Mouse (Mus musculus) erythroid progenitor cell, adult 5-6 weeks (primary cell): ENCODE measurements around the gene Nlk. TPM values are rescaled to one million over a fixed set of nuclear protein-coding genes. Genes with fewer than 3 reads are reported as not detected.
"Not testable (repeated sequence)": the region's sequence is repeated elsewhere in the genome, so short reads cannot be mapped to it uniquely, and the experiment has no call there.

Experiments used
- ATAC-seq: replicated peaks from 2 replicates; pipeline ENCODE4 v1.8.0; 2016; ENCODE audit warnings: moderate number of reproducible peaks, mild to moderate bottlenecking, moderate TSS enrichment, inconsistent platforms; ENCODE audit not compliant: poor library complexity, low FRiP score, severe bottlenecking
- total RNA-seq, 2 experiments: library from RNA; stranded (forward) in 1 of 2; stranded (reverse) in 1 of 2; fragments of 150-400 nt in 1 of 2; fragments of 186-747, 209-891 nt in 1 of 2; gene quantifications; 2 replicates each; pipeline versions ENCODE4 v1.2.3 to v1.2.4; 2015 to 2017; ENCODE audit warnings: low replicate concordance in 2 of 2

Nlk gene
- total RNA-seq, 2 experiments from 2014 or later, result 5.1 to 16.8 TPM

DNA sequence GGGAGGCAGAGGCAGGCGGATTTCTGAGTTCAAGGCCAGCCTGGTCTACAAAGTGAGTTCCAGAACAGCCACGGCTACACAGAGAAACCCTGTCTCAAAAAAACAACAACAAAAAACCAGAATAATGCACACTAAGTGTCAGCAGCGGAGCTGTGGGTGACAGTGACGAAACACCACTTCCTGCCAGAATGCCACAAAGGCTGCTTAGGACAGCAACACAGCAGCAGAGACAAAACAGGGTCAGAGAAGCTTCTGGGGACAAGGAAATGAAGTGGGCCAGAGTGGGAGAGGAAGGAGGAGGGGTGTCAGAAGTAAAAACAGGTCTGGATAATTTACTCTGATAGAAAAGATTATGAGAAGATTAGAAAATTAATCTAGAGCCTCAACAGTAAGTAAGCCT is 97.1 kb downstream of the Nlk start:
- ATAC-seq, result no peak

DNA sequence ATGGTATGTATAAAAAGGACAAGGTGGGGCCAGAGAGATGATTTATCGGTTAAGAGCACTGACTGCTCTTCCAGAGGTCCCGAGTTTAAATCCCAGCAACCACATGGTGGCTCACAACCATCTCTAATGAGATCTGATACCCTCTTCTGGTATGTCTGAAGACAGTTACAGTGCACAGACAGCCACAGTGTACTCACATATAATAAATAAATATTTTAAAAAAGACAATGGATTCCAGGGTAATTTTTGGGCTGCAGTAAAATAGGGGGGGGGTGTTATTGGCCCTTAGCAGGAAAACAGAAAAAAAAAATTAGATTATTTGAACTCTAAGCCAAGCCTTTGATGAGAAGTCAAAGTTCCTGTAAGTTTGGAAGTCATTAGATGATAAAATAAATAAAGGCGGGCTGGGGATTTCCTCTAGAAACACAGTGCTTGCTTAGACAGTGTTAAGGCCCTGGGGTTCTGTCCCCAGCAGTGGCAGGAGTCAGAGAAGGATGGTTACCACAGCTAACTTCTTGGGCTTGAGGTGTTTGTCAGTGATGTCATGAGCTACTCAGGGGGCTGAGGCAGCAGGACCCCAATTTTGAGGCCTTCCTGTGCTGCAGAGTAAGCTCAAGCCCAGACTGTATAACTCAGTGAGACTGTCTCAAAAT is 98.3 kb downstream of the Nlk start:
- no peak for ATAC-seq

DNA sequence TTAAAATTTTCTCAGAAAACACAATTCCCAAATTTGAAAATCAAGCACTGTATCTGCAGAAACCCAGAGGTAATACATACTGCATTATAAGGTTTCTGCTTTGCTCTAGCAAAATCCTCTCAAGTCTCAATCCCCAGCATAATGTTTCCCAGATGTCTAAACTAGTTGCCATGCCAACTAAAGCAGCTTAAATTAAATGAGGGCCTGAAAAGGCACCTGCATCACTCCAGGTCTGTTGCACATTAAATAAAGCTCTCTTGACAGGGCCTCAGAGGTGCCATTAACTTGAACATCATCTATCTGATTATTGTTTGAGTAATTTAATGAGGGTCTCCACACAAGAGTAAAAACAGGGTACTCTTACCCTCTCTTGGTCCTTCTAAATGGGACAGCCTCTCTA is 100.4 kb downstream of the Nlk start:
- no peak for ATAC-seq

DNA sequence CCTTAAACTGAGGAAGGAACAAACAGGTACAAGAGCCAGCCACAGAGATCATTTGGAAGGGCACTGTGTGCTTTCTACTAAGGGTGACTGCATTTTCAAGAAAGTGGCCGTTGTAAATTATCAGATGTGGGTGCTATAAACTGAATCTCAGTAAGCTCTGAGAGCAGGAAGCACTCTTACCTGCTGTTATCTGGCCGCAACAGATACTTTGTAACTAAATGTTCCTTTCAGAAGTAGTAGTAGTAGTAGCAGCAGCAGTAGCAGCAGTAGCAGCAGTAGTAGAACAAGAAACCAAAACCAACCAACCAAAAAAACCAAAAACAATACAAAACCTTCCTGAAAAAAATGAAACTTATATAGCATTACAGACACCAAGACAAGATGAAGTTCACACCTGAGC is 101.4 kb downstream of the Nlk start:
- no peak for ATAC-seq

DNA sequence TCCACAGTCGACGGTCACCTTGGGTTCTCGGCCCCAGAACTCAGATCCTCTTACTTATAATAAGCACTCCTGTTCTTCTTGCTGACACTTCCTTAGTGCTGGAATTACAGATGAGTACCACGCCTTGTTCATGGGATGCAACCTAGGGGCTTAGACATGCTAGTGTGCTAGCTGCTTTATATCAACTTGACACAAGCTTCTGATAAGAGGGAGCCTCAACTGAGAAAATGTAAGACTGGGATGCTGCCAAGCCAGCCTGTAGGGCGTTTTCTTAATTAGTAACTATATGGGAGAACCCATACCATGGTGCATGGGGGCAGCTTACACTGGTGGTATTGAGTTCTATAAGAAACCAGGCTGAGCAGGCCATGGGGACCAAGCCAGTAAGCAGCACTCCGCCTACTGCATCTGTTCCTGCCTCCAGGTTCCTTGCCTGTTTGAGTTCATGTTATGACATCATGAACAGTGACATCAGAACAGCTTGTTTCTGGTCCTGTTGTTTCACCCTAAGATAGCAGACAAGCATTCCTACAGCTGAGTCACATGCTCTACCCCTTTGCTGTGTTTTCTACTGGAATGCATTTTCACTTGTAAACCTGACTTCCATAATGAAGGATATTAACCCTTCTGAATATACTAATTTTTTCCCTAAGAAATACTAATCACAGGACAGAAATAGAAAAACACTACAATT is 102.8 kb downstream of the Nlk start:
- ATAC-seq, result no peak

GRCm38 (mm10) chr11:78587677-78588076 is 109.5 kb downstream of the Nlk start:
- not testable (repeated sequence) for ATAC-seq

GRCm38 (mm10) chr11:78586099-78586498 is 111.1 kb downstream of the Nlk start:
- ATAC-seq, result no peak

DNA sequence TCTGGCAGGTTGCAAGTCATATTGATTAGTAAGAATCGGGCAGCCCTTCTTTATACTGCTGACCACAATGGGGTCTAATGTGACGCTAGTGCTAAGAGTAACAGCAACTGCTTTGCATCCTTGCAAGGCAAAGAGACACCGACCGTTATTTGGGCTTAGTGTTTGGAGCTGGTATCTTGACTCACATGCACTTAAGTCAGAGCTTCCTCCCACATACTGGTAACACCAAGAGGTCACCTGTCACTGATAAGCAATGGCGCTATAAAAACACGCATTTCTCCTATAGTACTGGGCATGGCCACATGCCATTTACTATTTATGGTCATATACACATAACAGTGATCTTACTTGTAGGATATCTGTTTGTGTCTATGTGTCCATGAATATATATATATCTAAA is 114.3 kb downstream of the Nlk start:
- ATAC-seq, result 0 out of 2 replicates have a peak, but pooled peaks have one; percentile 56

DNA sequence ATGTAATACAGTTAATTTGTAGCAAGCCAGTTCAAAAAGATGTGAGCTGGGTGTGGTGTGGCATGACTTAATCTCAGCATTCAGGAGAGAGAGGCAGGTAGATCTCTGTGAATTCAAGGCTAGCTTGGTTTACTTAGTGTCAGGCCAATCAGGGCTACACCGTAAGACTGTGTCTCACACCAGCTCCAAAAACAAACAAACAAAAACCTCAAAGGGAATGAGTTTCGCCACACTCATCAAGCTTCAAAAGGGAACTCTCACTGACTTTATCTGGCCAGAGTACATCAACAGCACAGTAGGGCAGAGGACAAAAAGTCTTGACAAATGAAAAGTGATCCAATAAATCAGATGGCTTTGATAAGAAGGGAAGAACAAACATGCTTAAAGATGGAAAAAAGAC is 122.2 kb downstream of the Nlk start:
- no peak for ATAC-seq

- ATAC-seq, result no peak
Observed at GRCm38 (mm10) chr11:78574536-78574935, 122.6 kb downstream of the Nlk start.

DNA sequence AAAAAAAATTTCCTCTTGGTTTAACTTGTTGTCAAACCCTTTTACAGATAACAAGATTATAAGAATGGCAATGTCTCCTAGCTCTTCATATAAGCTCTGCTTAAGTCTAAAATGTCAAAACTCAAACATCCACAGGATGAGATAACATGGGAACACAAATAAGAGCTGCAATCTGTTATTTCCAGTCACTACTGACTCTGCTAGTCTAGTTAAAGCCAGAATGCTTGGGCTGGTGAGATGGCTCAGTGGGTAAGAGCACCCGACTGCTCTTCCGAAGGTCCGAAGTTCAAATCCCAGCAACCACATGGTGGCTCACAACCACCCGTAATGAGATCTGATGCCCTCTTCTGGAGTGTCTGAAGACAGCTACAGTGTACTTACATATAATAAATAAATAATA is 123.1 kb downstream of the Nlk start:
- not testable (repeated sequence) for ATAC-seq

DNA sequence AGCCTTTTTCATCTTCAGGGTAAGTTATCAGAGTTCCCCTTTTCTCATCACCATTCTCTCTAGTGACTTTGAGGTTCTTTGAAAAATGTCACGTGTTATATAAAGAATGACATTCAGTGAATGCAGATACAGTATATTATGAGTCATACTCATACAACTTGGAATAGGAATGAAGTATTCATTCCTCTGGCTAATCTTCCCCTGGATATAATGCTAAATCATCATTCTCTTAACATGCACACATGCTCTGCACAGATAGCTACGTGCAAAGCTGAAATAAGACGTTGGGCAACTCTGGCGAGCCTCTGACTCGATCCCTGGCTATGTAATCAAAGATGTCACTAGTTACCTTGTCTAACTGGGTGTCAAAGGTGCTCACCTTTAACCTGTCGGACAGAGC is 125.3 kb downstream of the Nlk start:
- ATAC-seq, result no peak

- no peak for ATAC-seq
Observed at GRCm38 (mm10) chr11:78571441-78571840, 125.7 kb downstream of the Nlk start.

GRCm38 (mm10) chr11:78569806-78570205 is 127.4 kb downstream of the Nlk start:
- no peak for ATAC-seq

DNA sequence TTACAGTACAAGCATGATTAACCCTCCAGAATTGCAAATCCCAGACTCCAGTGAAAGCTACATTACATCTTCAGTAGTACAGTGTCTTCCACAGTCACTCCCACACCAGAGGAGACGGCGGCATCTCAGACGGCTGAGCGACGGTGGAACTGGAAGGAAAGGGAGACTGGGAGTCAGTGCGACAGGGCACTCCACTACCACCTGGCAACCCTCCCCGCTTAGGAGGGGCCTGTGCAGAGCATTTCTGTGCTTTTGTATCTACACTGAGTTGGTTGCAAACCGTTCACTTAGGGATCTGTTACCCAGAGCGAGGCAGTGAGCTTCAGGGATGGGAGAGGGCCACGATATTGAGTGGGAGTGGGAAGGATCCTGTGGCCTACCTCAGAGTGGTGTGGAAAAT is 128.3 kb downstream of the Nlk start:
- ATAC-seq, result no peak

DNA sequence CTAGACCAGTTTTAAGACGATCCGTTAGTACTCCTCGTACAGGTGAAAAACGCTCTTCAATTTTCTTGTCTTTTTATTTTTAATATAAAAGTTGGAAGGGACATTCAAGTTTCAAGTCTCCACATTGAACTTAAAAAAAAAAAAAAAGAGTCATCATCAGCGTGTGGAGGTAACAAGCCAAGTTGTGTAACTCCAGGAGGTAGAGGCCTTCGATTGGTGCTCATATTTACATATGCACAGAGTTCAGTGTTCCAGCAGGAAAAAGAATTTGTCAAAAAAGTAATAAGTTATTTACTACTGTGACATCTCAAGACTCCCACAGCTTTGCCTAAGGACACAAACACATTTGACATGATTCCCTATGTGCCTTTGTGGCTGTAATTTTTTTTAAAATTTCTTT is 129.6 kb downstream of the Nlk start:
- ATAC-seq, result no peak

GRCm38 (mm10) chr11:78566775-78567174 is 130.4 kb downstream of the Nlk start:
- no peak for ATAC-seq

GRCm38 (mm10) chr11:78560447-78560846 is 136.7 kb downstream of the Nlk start:
- peak; percentile 84 for ATAC-seq

GRCm38 (mm10) chr11:78557241-78557640 is 139.9 kb downstream of the Nlk start:
- ATAC-seq, result no peak

- ATAC-seq, result no peak
Observed at GRCm38 (mm10) chr11:78556070-78556469, 141.1 kb downstream of the Nlk start.

- ATAC-seq, result no peak
Observed at GRCm38 (mm10) chr11:78555623-78556022, 141.6 kb downstream of the Nlk start.

- no peak for ATAC-seq
Observed at GRCm38 (mm10) chr11:78551059-78551398, 146.1 kb downstream of the Nlk start.
